Mouse (Mus musculus) liver, embryonic 15.5 days (tissue): ENCODE results near the gene Slc22a17. TPM values are rescaled to one million over a fixed set of nuclear protein-coding genes. Genes with fewer than 3 reads are reported as not detected.
"Not testable (repeated sequence)": the region's sequence is repeated elsewhere in the genome, so short reads cannot be mapped to it uniquely, and the experiment has no call there.

Experiments used
- ATAC-seq: fragments of 200-750 bp; cut with Nextera tagmentation; 2 replicates; pipeline ENCODE4 v1.8.0; 2017; ENCODE audit warnings: moderate number of reproducible peaks, mild to moderate bottlenecking, moderate library complexity; ENCODE audit not compliant: insufficient read depth
- H3K27ac ChIP-seq: fragments of 300-500 bp; sonication (generic); replicated peaks from 2 replicates; pipeline ENCODE4 v1.5.1; 2015; ENCODE audit warnings: mild to moderate bottlenecking, inconsistent platforms
- H3K27me3 ChIP-seq: fragments of 300-500 bp; sonication (generic); 2 replicates; pipeline ENCODE4 v1.6.1; 2015; ENCODE audit warnings: mild to moderate bottlenecking, inconsistent platforms
- H3K36me3 ChIP-seq: fragments of 300-500 bp; sonication (generic); replicated peaks from 2 replicates; pipeline ENCODE4 v1.6.1; 2015; ENCODE audit warnings: moderate library complexity, mild to moderate bottlenecking, inconsistent platforms
- H3K4me1 ChIP-seq: fragments of 300-500 bp; sonication (generic); replicated peaks from 2 replicates; pipeline ENCODE4 v1.6.1; 2015; ENCODE audit warnings: inconsistent platforms
- H3K4me2 ChIP-seq: fragments of 300-500 bp; sonication (generic); 2 replicates; pipeline ENCODE4 v1.6.1; 2015; ENCODE audit warnings: moderate library complexity, mild to moderate bottlenecking, inconsistent platforms
- H3K4me3 ChIP-seq: fragments of 300-500 bp; sonication (generic); replicated peaks from 2 replicates; pipeline ENCODE4 v1.5.1; 2015; ENCODE audit warnings: mild to moderate bottlenecking, inconsistent platforms
- H3K9ac ChIP-seq: fragments of 300-500 bp; sonication (generic); 2 replicates; pipeline ENCODE4 v1.6.1; 2015; ENCODE audit warnings: moderate library complexity, mild to moderate bottlenecking, inconsistent platforms
- H3K9me3 ChIP-seq: fragments of 300-500 bp; sonication (generic); replicated peaks from 2 replicates; pipeline ENCODE4 v1.6.1; 2016; ENCODE audit warnings: inconsistent platforms
- WGBS: fragments of 180-500 bp; shearing (Covaris S2); methylation state at CpG from one replicate; pipeline ENCODE4 v1.1.7; 2015; ENCODE audit warnings: mixed read lengths; ENCODE audit not compliant: insufficient replicate concordance; 5-methylcytosine and 5-hydroxymethylcytosine counted together
- polyA plus RNA-seq: library from polyadenylated mRNA; unstranded; fragments of >200 nt; fragmentation: Nextera tagmentation; extraction: Ambion mirVana; gene quantifications from 2 replicates; pipeline ENCODE4 v1.2.1, GENCODE M21; 2015

The Slc22a17 gene
- polyA plus RNA-seq, 1 experiment from 2014 or later, result 2.2 TPM

DNA sequence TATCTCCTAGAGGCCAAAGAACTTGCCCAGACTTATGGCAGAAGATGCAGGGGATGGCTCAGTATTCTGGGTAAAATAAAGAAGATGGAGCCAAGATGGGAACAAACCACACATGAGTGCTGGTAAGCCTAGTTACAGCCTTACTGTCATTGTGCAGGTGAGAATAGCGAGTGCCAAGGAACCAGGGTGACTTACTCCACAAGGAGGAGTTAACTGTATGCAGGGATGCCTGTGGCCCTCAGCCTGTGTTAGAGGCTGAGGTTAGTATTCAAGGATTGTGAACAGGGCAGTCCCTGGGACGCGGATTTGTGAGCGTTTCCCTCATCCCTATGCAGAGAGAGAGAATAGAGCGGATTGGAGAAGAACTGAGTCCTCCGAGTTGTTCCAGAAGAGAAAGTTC is 38.7 kb upstream of the Slc22a17 start:
- Histone ChIP-seq H3K36me3 (no peaks in the 10 kb centered on the region), H3K9me3 (no peaks in the 10 kb centered on the region), H3K27ac (no peak overlapping the region), H3K4me3 (no peak overlapping the region), H3K4me2 (no peak overlapping the region), H3K9ac (no peak overlapping the region), H3K4me1 (no peaks in the 10 kb centered on the region), H3K27me3 (no peaks in the 10 kb centered on the region; the same call in 1 of the 2 replicates)
- no peak for ATAC-seq
- WGBS, result 58% methylated on average over 6 of the region's 6 CpGs

DNA sequence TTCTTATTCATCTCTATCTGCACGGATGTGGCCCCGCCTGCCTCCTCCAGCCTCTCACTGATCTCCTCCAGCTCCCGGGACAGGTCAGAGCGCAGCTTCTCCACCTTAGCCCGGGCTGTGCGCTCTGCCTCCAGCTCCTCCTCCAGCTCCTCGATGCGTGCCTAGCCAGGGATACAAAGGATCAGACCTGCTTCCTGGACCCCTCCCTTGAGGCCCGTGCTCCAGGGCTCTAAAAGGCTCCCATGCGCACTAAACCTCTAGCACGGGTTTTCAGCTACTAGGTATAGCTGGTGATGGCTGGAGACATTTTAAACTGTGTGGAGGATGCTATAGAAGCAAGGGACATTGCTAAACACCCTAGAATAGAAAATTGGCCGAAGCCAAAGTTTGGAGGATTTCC is 37.6 kb upstream of the Slc22a17 start:
- no peaks in the 10 kb centered on the region for H3K36me3 ChIP-seq
- H3K4me2 ChIP-seq, result no peak overlapping the region
- H3K27ac ChIP-seq, result no peak overlapping the region
- H3K4me3 ChIP-seq, result no peak overlapping the region
- no peaks in the 10 kb centered on the region for H3K9me3 ChIP-seq
- no peaks in the 10 kb centered on the region for H3K4me1 ChIP-seq
- H3K9ac ChIP-seq, result no peak overlapping the region
- no peak for ATAC-seq
- 49% methylated on average over 12 of the region's 12 CpGs for WGBS
- no peaks in the 10 kb centered on the region; the same call in 1 of the 2 replicates for H3K27me3 ChIP-seq

DNA sequence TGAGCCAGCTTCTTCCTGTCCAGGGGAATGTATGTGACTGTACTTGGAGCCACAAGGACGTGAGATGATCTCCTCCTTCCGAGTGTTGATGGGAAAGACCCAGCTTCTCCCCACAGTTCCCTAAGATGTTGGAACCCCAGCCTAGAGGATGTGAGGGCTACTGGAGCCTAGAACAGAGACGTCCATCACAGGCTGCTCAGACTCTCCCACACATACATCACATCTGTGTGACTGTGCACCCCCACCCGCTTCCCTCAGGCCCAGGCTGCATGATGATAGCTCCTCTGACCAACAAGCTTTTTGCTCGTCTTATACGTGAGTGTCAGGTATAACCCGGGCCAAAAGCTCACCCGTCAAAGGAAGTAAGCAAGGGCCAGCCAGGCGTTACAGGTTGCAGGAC is 35.8 kb upstream of the Slc22a17 start:
- Histone ChIP-seq H3K4me2 (no peak overlapping the region), H3K9me3 (no peaks in the 10 kb centered on the region), H3K27me3 (no peaks in the 10 kb centered on the region; the same call in 1 of the 2 replicates), H3K9ac (no peak overlapping the region), H3K27ac (no peak overlapping the region), H3K36me3 (no peaks in the 10 kb centered on the region), H3K4me1 (no peaks in the 10 kb centered on the region), H3K4me3 (no peak overlapping the region)
- ATAC-seq, result no peak
- WGBS, result 60% methylated on average over 9 of the region's 9 CpGs

DNA sequence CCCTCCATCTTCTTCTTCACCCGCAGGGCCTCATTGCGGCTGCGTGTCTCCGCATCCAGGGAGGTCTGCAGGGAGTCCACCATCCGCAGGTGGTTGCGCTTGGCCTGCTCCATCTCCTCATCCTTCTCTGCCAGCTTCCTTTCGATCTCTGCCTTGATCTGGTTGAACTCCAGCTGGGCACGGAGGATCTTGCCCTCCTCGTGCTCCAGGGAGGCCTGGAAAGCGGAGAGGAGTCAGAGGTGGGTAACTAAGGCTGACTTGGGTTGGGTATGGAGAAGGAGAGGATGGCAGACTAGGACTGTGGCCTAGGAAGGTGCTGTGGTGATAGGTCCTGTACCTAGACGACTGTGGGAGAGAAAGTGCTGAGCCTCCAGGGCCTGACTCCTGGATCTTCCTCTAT is 34.1 kb upstream of the Slc22a17 start:
- H3K27ac ChIP-seq, H3K36me3 ChIP-seq, ATAC-seq, H3K4me1 ChIP-seq, H3K9me3 ChIP-seq, H3K4me2 ChIP-seq, H3K4me3 ChIP-seq, H3K9ac ChIP-seq, H3K27me3 ChIP-seq: not testable (repeated sequence)
- WGBS, result 68% methylated on average over 11 of the region's 11 CpGs

DNA sequence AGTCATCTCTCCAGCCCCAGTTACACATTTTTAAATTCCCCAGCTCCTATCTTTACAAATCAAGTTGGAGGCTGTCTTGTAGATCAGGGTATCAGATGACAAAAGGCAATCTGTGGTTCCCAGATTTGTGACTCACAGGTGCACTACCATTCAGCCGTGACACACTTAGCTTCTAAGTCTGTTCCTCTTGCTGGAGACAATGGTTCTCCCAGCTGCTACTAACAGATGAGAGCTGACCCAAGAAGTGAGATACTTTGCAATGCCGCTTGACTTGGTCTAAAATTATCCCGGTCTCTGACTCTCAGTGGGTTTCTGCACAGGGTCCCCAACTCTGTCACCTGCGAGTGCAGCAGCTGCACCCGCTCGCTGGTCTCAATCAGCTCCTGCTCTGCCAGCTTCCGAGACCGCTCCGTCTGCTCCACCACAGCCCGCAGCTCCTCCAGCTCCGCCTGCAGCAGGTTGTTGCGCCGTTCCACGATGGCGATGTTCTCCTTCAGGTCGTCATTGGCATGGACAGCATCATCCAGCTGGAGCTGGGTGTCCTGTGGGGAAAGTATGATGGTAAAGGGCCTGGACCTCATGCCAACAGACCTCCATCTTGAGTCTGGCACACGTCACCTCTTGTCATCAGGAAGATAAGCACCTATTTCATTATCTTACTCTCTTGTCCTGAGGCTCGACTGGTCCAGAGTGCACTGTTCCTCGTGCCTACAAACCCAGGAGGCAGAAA is 33.2 kb upstream of the Slc22a17 start:
- Histone ChIP-seq H3K27ac (no peak overlapping the region), H3K4me2 (no peak overlapping the region), H3K4me3 (no peak overlapping the region), H3K4me1 (no peaks in the 10 kb centered on the region), H3K36me3 (no peaks in the 10 kb centered on the region), H3K27me3 (0 out of 2 replicates have a peak, but pooled peaks cover 6% of the 10 kb centered on the region), H3K9ac (no peak overlapping the region), H3K9me3 (no peaks in the 10 kb centered on the region)
- WGBS, result 66% methylated on average over 19 of the region's 19 CpGs
- ATAC-seq, result no peak

DNA sequence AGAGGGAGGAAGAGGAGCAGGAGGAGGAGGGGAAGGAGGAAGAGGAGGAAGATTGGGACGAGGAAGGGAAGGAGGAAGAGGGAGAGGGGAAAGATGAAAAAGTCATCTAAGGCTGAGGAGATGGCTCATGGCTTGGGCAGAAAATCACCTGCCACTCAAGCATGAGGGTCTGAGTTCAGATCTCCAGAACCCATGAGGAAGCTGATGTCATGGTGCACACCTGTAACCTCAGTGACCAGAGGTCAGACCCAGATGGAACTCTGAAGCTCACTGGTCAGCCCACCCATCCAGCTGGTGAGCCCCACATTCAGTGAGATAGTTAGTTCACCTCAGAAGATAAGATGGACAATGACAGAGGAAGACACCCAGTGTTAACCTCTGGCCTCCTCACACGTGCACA is 32.0 kb upstream of the Slc22a17 start:
- H3K4me3 ChIP-seq, result no peak overlapping the region
- H3K4me1 ChIP-seq, result no peaks in the 10 kb centered on the region
- no peaks in the 10 kb centered on the region for H3K9me3 ChIP-seq
- no peak overlapping the region for H3K27ac ChIP-seq
- no peaks in the 10 kb centered on the region for H3K36me3 ChIP-seq
- 31% methylated on average over 2 of the region's 2 CpGs for WGBS
- ATAC-seq, result no peak
- H3K27me3 ChIP-seq, result 0 out of 2 replicates have a peak, but pooled peaks cover 8% of the 10 kb centered on the region
- no peak overlapping the region for H3K9ac ChIP-seq
- no peak overlapping the region for H3K4me2 ChIP-seq

DNA sequence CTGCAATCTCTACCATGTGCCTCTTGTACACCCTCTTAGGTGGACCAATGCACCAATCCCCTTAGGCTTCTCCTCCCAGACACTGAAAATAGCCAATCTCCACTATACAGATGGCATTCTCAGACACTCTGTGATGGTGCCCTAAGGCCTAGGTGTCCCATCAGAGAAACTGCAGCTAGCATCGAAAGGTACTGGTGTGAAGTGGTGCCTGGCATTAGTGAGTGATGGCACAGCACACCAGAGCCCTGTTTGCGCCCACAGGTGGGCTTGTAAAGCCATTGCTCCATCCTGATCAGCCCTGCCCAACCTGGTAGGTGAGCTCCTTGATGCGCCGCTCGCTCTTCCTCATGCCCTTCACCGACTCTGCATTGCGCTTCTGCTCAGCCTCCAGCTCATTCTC is 31.0 kb upstream of the Slc22a17 start:
- H3K9ac ChIP-seq, result no peak overlapping the region
- no peak overlapping the region for H3K4me3 ChIP-seq
- H3K4me2 ChIP-seq, result no peak overlapping the region
- no peaks in the 10 kb centered on the region for H3K9me3 ChIP-seq
- 79% methylated on average over 7 of the region's 7 CpGs for WGBS
- H3K36me3 ChIP-seq, result no peaks in the 10 kb centered on the region
- H3K27me3 ChIP-seq, result 0 out of 2 replicates have a peak, but pooled peaks cover 8% of the 10 kb centered on the region
- ATAC-seq, result no peak
- H3K4me1 ChIP-seq, result no peaks in the 10 kb centered on the region
- H3K27ac ChIP-seq, result no peak overlapping the region

DNA sequence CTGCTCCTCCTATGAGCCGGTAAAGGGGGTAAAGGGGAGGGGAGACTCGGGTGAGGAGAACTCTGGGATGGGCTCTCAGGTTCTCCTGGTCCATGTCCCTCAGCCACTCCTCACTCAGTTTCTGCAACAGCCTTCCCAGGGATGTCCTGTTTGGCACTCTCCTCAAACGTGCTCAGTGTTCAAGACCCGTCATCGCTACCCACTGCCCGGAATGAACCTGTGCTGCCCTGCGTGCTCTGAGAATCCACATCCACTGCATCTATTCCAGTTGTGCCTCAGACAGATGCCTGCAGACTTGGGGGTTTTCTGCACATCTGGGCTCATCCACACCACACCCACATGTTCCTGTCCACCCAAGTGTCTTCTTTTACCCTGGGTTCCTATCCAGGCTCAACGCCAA is 29.5 kb upstream of the Slc22a17 start:
- WGBS, result 62% methylated on average over 8 of the region's 8 CpGs
- Histone ChIP-seq H3K27me3 (0 out of 2 replicates have a peak, but pooled peaks cover 8% of the 10 kb centered on the region), H3K27ac (no peak overlapping the region), H3K36me3 (no peaks in the 10 kb centered on the region), H3K4me2 (no peak overlapping the region), H3K9ac (no peak overlapping the region), H3K4me1 (no peaks in the 10 kb centered on the region), H3K4me3 (no peak overlapping the region), H3K9me3 (no peaks in the 10 kb centered on the region)
- ATAC-seq, result no peak

DNA sequence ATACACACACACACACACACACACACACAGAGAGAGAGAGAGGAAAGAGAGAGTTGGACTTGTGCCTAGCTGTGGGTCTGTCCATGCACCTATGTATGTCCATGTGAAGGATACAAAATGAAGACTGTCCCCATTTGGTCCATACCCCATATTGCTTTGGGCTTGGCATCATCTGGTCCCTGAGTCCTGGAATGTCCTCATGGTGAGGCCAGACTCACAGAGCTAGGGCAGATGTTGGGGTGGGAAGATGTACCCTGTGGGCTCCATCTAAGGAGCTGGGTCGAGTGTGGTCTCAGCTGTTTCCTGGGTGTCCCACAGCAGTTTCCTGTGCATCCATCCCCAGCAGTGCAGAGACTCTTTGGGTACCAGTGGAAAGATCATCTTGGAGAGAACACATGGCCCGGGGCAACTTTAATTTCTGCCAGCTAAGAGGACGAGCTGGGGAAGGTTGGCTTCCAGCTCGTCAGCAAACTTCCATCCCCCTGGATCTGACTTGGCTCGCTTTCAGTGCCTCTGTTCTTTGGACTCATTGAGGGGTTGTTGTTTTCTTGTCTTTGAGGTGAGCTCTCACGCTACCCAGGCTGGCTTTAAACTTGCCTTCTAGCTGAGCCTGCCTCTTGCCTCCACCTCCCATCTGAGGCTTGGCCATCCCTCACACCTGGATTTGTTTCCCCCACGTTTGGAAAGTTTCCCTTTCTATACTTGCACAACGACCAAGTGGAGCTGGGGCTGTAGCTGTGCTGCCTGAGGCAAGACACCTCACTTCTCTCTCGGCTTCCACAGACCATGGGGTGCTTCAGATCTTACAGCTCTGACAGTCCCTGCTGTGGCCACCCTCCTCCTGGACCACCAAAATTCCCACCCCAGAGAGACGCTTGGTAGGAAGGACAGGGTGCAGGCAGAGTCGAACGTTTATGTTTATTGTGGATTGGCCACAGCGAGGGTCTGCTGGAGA is 28.4 kb upstream of the Slc22a17 start:
- ATAC-seq, result no peak
- Histone ChIP-seq H3K9me3 (no peaks in the 10 kb centered on the region), H3K27ac (no peak overlapping the region), H3K4me1 (no peaks in the 10 kb centered on the region), H3K9ac (no peak overlapping the region), H3K36me3 (no peaks in the 10 kb centered on the region), H3K27me3 (peaks cover 8% of the 10 kb centered on the region; the same call in 1 of the 2 replicates), H3K4me3 (no peak overlapping the region), H3K4me2 (no peak overlapping the region)
- 43% methylated on average over 13 of the region's 13 CpGs for WGBS

DNA sequence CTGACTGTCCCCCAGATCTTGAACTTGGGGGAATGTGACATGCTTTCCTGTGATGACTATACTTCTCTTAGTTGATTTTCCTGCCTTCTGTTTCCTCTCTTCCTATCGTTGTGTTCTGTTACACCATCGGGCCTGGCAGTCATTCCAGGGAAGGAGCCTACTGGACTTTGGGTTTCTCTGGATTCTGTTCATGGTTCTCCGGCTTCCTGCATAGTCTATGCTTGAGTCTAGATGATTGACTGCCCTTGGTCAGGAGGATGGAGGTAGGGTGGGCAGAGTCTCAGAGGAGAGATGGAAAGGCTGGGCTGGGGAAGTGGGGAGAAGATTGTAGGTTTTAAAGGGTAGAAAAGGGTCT is 27.2 kb upstream of the Slc22a17 start:
- H3K4me3 ChIP-seq, result no peak overlapping the region
- no peaks in the 10 kb centered on the region for H3K9me3 ChIP-seq
- H3K4me1 ChIP-seq, result no peaks in the 10 kb centered on the region
- no peak for ATAC-seq
- no peak overlapping the region for H3K4me2 ChIP-seq
- peaks cover 8% of the 10 kb centered on the region; the same call in 1 of the 2 replicates for H3K27me3 ChIP-seq
- H3K36me3 ChIP-seq, result no peaks in the 10 kb centered on the region
- WGBS, result 48% methylated on average over 3 of the region's 3 CpGs
- H3K27ac ChIP-seq, result no peak overlapping the region
- H3K9ac ChIP-seq, result no peak overlapping the region

DNA sequence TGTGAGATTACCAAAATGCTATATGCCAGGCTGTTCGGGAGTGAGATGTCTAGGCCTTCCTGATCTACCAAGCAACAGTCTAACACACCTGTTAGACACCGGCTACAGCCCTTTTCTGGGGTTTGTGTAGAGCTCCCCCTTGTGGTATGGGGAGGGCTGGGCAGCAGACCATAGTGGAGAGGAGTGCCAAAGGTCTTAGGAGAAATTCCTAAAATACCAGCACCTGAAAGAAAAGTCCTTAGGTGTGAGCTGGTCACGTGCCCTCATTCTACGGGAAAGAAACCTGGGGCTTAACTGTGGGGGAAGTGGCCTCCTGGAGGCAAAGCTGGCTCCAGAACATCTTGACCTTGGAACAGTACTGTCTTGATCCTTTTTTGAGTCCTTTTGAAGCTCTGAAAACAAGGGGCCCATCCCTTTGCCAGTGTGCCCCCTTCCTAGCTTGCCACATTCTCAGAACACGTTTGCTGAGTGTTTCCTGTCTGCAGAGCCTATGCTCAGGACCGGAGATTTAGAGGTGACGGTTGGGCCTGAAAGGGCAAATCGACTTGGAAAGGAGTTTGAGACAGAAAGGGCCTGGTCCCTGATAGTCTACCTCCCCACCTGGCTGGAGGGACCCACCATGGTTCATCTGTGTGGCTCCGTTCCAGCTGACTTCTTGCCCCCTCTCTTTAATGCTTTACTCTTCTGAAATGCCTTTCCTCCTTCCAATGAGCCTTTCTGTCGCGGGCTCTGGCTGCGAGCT is 26.7 kb upstream of the Slc22a17 start:
- H3K36me3 ChIP-seq, result no peaks in the 10 kb centered on the region
- peaks cover 8% of the 10 kb centered on the region; the same call in 1 of the 2 replicates for H3K27me3 ChIP-seq
- H3K9ac ChIP-seq, result no peak overlapping the region
- 35% methylated on average over 12 of the region's 12 CpGs for WGBS
- no peak overlapping the region for H3K4me3 ChIP-seq
- no peak for ATAC-seq
- H3K27ac ChIP-seq, result no peak overlapping the region
- H3K4me2 ChIP-seq, result no peak overlapping the region
- H3K4me1 ChIP-seq, result no peaks in the 10 kb centered on the region
- no peaks in the 10 kb centered on the region for H3K9me3 ChIP-seq
